Mouse (Mus musculus) bone marrow, adult 2 months (tissue): ENCODE measurements at regions not wholly inside any gene's neighbourhood (a gene's known extent, or its start where the extent isn't known, plus 50 kb on each side); places are given as distances from the start of the nearest gene placed in this dataset.

Experiments
- CTCF ChIP-seq: fragments of 200-500 bp; IDR thresholded peaks from 2 replicates; pipeline ENCODE4 v1.5.1; 2011; ENCODE audit warnings: low read length, control low read depth; ENCODE audit not compliant: control insufficient read depth, insufficient read depth
- POLR2A ChIP-seq: fragments of 200-500 bp; IDR thresholded peaks from 2 replicates; pipeline ENCODE4 v1.6.1; 2011; ENCODE audit warnings: low read depth, mild to moderate bottlenecking, control low read depth, low read length, borderline replicate concordance; ENCODE audit not compliant: control insufficient read depth

GRCm38 (mm10) chr6:52423581-52424107 is 110.3 kb downstream of the Evx1 start:
- TF ChIP-seq CTCF (no peak), POLR2A (no peak)
